Mouse (Mus musculus): ENCODE data around the gene Atp6v0a1. TPM values are rescaled to one million over a fixed set of nuclear protein-coding genes. Genes with fewer than 3 reads are reported as not detected.

Atp6v0a1 gene
- polyA plus RNA-seq, 2 experiments = 32.7 to 60.9 TPM

DNA sequence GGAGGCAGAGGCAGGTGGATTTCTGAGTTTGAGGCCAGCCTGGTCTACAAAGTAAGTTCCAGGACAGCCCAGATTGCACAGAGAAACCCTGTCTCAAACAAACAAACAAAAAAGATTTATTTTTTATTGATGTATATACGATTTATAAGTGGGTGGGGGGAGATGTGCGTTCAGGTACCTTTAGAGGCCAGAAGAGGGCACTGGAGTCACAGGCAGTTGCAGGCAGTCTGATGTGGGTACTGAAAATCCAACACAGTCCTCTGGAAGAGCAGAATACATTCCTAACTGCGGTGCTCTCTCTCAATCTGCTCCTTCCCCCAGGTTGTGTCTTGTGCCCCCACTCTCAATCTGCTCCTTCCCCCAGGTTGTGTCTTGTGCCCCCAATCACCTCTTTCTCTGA is 23.6 kb upstream of the Atp6v0a1 start:
- no peak overlapping the region for H3K27ac ChIP-seq (replicated peaks; ENCODE audit: low read depth, low read length)
- ATAC-seq (ENCODE audit: low FRiP score, low read depth) (no peak), DNase-seq (ENCODE audit: low spot score) (no peak)
- H3K4me2 ChIP-seq (replicated peaks; ENCODE audit: low read depth, low read length, severe bottlenecking) = no peak overlapping the region
- no peak overlapping the region for H3K9ac ChIP-seq (ENCODE audit: low read depth, low read length, severe bottlenecking)
- TF ChIP-seq POLR2A (IDR thresholded peaks at IDR 0.05; ENCODE audit: borderline replicate concordance, extremely low read depth, insufficient read depth, insufficient read length) = no peak
- H3K36me3 ChIP-seq (ENCODE audit: control insufficient read depth, insufficient read depth, low read length) = no peaks in the 10 kb centered on the region
- H3K9me3 ChIP-seq (ENCODE audit: control insufficient read depth, low read length) = no peaks in the 10 kb centered on the region
- no peak overlapping the region for H3K4me3 ChIP-seq (replicated peaks; ENCODE audit: low read length)
- no peaks in the 10 kb centered on the region for H3K4me1 ChIP-seq (ENCODE audit: control insufficient read depth, insufficient read depth, low read length)
- 62% methylated on average over 3 of the region's 3 CpGs for WGBS
- H3K27me3 ChIP-seq (ENCODE audit: control insufficient read depth, insufficient read depth, low read length) = peaks cover 5% of the 10 kb centered on the region; the same call in 1 of the 2 replicates

DNA sequence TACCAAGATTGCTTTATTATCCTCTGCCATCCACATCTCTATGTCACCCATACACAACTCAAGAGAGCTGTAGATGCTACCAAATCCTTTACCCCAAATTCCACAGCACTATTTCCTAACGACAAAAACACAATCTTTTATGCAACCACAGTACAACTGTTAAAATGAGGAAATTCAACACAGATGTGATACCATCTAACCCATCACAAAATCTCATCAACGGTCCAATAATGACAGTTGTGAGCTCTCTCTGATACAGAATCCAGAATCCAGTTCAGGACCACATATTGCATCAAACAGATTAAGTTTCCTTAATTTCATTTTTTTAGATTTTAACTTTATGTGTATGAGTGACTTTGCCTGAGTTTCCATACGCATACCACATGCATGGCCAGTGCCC is 20.6 kb upstream of the Atp6v0a1 start:
- H3K27ac ChIP-seq (replicated peaks; ENCODE audit: low read depth, low read length) = no peak overlapping the region
- WGBS = 74% methylated on average over 3 of the region's 3 CpGs
- no peak overlapping the region for H3K4me3 ChIP-seq (replicated peaks; ENCODE audit: low read length)
- no peaks in the 10 kb centered on the region for H3K36me3 ChIP-seq (ENCODE audit: control insufficient read depth, insufficient read depth, low read length)
- no peak for TF ChIP-seq POLR2A (IDR thresholded peaks at IDR 0.05; ENCODE audit: borderline replicate concordance, extremely low read depth, insufficient read depth, insufficient read length)
- ATAC-seq (ENCODE audit: low FRiP score, low read depth) (no peak), DNase-seq (ENCODE audit: low spot score) (no peak)
- H3K9me3 ChIP-seq (ENCODE audit: control insufficient read depth, low read length) = no peaks in the 10 kb centered on the region
- H3K9ac ChIP-seq (ENCODE audit: low read depth, low read length, severe bottlenecking) = no peak overlapping the region
- H3K27me3 ChIP-seq (ENCODE audit: control insufficient read depth, insufficient read depth, low read length) = no peaks in the 10 kb centered on the region
- H3K4me1 ChIP-seq (ENCODE audit: control insufficient read depth, insufficient read depth, low read length) = no peaks in the 10 kb centered on the region
- H3K4me2 ChIP-seq (replicated peaks; ENCODE audit: low read depth, low read length, severe bottlenecking) = no peak overlapping the region

DNA sequence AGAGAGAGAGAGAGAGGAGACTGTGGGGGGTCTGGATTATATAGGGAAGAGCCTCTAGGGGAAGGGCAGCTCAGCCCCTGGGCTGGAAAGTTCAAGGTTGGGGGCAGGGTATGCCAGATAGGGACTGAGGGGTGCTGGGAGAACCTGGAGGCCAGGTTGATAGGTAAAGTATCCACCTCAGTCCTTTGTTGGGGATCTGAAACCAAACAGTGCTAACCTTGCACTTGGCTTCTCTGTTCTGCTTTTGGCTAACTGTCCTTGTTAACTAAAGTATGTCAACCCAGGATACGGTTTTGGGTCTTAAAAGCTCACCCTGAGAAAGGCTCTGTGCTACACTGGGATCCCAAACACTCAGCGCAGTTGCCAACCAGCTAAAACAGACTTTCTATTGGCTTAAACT is 19.6 kb upstream of the Atp6v0a1 start:
- Histone ChIP-seq H3K36me3 (ENCODE audit: control insufficient read depth, insufficient read depth, low read length) (no peaks in the 10 kb centered on the region), H3K4me1 (ENCODE audit: control insufficient read depth, insufficient read depth, low read length) (no peaks in the 10 kb centered on the region), H3K4me3 (replicated peaks; ENCODE audit: low read length) (no peak overlapping the region), H3K9me3 (ENCODE audit: control insufficient read depth, low read length) (no peaks in the 10 kb centered on the region), H3K27me3 (ENCODE audit: control insufficient read depth, insufficient read depth, low read length) (no peaks in the 10 kb centered on the region), H3K9ac (ENCODE audit: low read depth, low read length, severe bottlenecking) (no peak overlapping the region), H3K27ac (replicated peaks; ENCODE audit: low read depth, low read length) (no peak overlapping the region), H3K4me2 (replicated peaks; ENCODE audit: low read depth, low read length, severe bottlenecking) (no peak overlapping the region)
- WGBS = 63% methylated on average over 2 of the region's 2 CpGs
- TF ChIP-seq POLR2A (IDR thresholded peaks at IDR 0.05; ENCODE audit: borderline replicate concordance, extremely low read depth, insufficient read depth, insufficient read length) = no peak
- ATAC-seq (ENCODE audit: low FRiP score, low read depth) (no peak), DNase-seq (ENCODE audit: low spot score) (no peak)

DNA sequence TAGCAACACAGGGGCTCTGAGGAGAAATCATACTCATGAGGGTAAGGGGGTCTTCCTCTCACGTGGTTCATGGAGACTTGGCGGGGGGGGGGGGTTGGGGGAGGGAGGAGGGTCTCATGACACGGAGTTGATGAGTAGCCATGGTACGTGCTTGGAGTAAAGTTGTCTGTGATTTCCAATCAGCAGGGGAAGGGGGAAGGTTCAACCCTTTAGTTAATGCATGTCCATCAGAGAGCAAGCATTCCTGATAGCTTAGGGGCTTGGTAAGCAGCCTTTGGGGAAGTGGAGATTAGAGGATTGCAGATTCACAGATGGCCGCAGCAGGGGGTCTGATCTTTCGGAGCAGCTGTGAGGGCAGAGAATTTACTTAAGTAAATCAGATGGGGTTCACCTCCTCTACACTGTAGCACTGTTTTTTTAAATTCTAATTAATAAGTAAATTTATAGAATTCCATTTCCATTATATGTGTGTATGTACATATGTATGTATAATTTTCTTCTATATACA is 18.2 kb upstream of the Atp6v0a1 start:
- Histone ChIP-seq H3K4me2 (replicated peaks; ENCODE audit: low read depth, low read length, severe bottlenecking) (no peak overlapping the region), H3K9me3 (ENCODE audit: control insufficient read depth, low read length) (no peaks in the 10 kb centered on the region), H3K4me3 (replicated peaks; ENCODE audit: low read length) (no peak overlapping the region), H3K27ac (replicated peaks; ENCODE audit: low read depth, low read length) (no peak overlapping the region), H3K4me1 (ENCODE audit: control insufficient read depth, insufficient read depth, low read length) (no peaks in the 10 kb centered on the region), H3K27me3 (ENCODE audit: control insufficient read depth, insufficient read depth, low read length) (no peaks in the 10 kb centered on the region), H3K9ac (ENCODE audit: low read depth, low read length, severe bottlenecking) (no peak overlapping the region), H3K36me3 (ENCODE audit: control insufficient read depth, insufficient read depth, low read length) (no peaks in the 10 kb centered on the region)
- ATAC-seq (ENCODE audit: low FRiP score, low read depth) (no peak), DNase-seq (ENCODE audit: low spot score) (no peak)
- TF ChIP-seq POLR2A (IDR thresholded peaks at IDR 0.05; ENCODE audit: borderline replicate concordance, extremely low read depth, insufficient read depth, insufficient read length) = no peak
- 27% methylated on average over 6 of the region's 6 CpGs for WGBS

DNA sequence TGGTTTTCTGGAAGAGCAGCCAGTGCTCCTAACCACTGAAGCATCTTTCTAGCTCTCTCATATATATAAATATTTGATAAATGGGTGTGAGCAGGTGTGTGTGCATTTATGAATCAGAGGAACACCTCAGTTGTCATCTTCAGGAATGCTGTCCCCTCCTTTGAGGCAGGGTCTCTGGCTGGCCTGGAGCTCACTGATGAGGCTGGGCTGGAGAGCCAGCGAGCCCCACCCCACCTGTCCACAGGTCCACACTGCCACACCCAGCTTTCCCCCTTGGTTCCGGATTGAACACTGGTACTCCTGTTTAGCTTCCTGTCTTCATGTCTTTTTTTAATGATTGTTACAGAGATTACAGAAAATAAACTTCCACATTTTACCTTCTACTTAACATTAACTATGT is 15.8 kb upstream of the Atp6v0a1 start:
- 69% methylated on average over 2 of the region's 2 CpGs for WGBS
- Histone ChIP-seq H3K9ac (ENCODE audit: low read depth, low read length, severe bottlenecking) (no peak overlapping the region), H3K4me3 (replicated peaks; ENCODE audit: low read length) (no peak overlapping the region), H3K36me3 (ENCODE audit: control insufficient read depth, insufficient read depth, low read length) (no peaks in the 10 kb centered on the region), H3K4me2 (replicated peaks; ENCODE audit: low read depth, low read length, severe bottlenecking) (no peak overlapping the region), H3K4me1 (ENCODE audit: control insufficient read depth, insufficient read depth, low read length) (no peaks in the 10 kb centered on the region), H3K27me3 (ENCODE audit: control insufficient read depth, insufficient read depth, low read length) (no peaks in the 10 kb centered on the region), H3K9me3 (ENCODE audit: control insufficient read depth, low read length) (no peaks in the 10 kb centered on the region), H3K27ac (replicated peaks; ENCODE audit: low read depth, low read length) (no peak overlapping the region)
- TF ChIP-seq POLR2A (IDR thresholded peaks at IDR 0.05; ENCODE audit: borderline replicate concordance, extremely low read depth, insufficient read depth, insufficient read length) = no peak
- DNase-seq (ENCODE audit: low spot score) = no peak
- no peak for ATAC-seq (ENCODE audit: low FRiP score, low read depth)

DNA sequence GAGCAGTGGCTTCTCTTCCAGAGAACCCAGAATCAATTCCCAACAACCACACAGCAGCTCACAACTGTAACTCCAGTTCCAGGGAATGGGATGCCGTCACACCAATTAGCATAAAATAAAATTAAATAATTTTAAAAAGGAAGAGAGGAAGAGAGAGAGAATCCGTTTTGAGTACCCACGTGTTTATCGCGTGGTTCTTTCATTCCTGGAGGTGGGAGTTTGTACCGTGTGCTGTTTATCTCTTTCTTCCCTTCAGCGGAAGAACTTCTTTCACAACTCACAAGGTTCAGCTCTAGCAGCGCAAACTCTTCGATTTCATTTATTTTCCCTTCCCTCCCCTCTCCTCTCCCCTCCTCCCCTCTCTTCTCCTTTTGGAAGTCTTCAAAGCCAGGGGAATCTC is 15.0 kb upstream of the Atp6v0a1 start:
- Histone ChIP-seq H3K9ac (ENCODE audit: low read depth, low read length, severe bottlenecking) (no peak overlapping the region), H3K4me1 (ENCODE audit: control insufficient read depth, insufficient read depth, low read length) (no peaks in the 10 kb centered on the region), H3K27ac (replicated peaks; ENCODE audit: low read depth, low read length) (no peak overlapping the region), H3K4me3 (replicated peaks; ENCODE audit: low read length) (no peak overlapping the region), H3K27me3 (ENCODE audit: control insufficient read depth, insufficient read depth, low read length) (no peaks in the 10 kb centered on the region), H3K9me3 (ENCODE audit: control insufficient read depth, low read length) (no peaks in the 10 kb centered on the region), H3K36me3 (ENCODE audit: control insufficient read depth, insufficient read depth, low read length) (no peaks in the 10 kb centered on the region), H3K4me2 (replicated peaks; ENCODE audit: low read depth, low read length, severe bottlenecking) (no peak overlapping the region)
- no peak for TF ChIP-seq POLR2A (IDR thresholded peaks at IDR 0.05; ENCODE audit: borderline replicate concordance, extremely low read depth, insufficient read depth, insufficient read length)
- no peak for DNase-seq (ENCODE audit: low spot score)
- ATAC-seq (ENCODE audit: low FRiP score, low read depth) = no peak
- WGBS = 66% methylated on average over 9 of the region's 9 CpGs

Measured in limb, embryonic 14.5 days (tissue).